Mouse (Mus musculus) MEL (cell line): Measurements from ENCODE around the gene Mmel1. TPM values are rescaled to one million over a fixed set of nuclear protein-coding genes. Genes with fewer than 3 reads are reported as not detected.

Experiments
- DNase-seq: peaks from one replicate; pipeline ENCODE4 v3.0.0; 2011; ENCODE audit warnings: low read depth, low spot score
- H3K27ac ChIP-seq: 2 replicates; pipeline ENCODE4 v1.5.1; 2012; ENCODE audit warnings: low read depth, mild to moderate bottlenecking, control low read depth, low read length, moderate library complexity; ENCODE audit not compliant: control insufficient read depth
- H3K27me3 ChIP-seq, 2 experiments: fragments of 150-350 bp in 1 of 2; sonication (generic) in 1 of 2; 2 replicates each; pipeline ENCODE4 v1.6.1; 2012; ENCODE audit warnings: low read length in 2 of 2, mild to moderate bottlenecking in 2 of 2, improper control_type of control experiment in 1 of 2, moderate library complexity in 1 of 2; ENCODE audit not compliant: insufficient read depth in 2 of 2, control insufficient read depth in 1 of 2
- H3K36me3 ChIP-seq, 2 experiments: 2 replicates each; pipeline ENCODE4 v1.6.1; 2012 to 2014; ENCODE audit warnings: low read length in 2 of 2, improper control_type of control experiment in 1 of 2, inconsistent platforms in 1 of 2, mild to moderate bottlenecking in 1 of 2; ENCODE audit not compliant: insufficient read depth in 2 of 2, control insufficient read depth in 1 of 2
- H3K4me1 ChIP-seq, 2 experiments: fragments of 150-350 bp in 1 of 2; sonication (generic) in 1 of 2; 2 replicates each; pipeline ENCODE4 v1.6.1; 2012; ENCODE audit warnings: low read length in 2 of 2, improper control_type of control experiment in 1 of 2, mild to moderate bottlenecking in 1 of 2; ENCODE audit not compliant: insufficient read depth in 2 of 2, control insufficient read depth in 1 of 2
- H3K4me3 ChIP-seq, 2 experiments: fragments of 150-350 bp in 1 of 2; sonication (generic) in 1 of 2; 2 replicates each; pipeline ENCODE4 v1.5.1; 2012; ENCODE audit warnings: low read depth in 2 of 2, low read length in 2 of 2, mild to moderate bottlenecking in 2 of 2, moderate library complexity in 2 of 2, control low read depth in 1 of 2, improper control_type of control experiment in 1 of 2; ENCODE audit not compliant: control insufficient read depth in 1 of 2, insufficient read depth in 1 of 2
- H3K79me2 ChIP-seq: 2 replicates; pipeline ENCODE4 v1.6.1; 2012; ENCODE audit warnings: mild to moderate bottlenecking, low read length, moderate library complexity; ENCODE audit not compliant: control insufficient read depth, poor library complexity, insufficient read depth
- H3K9ac ChIP-seq: 2 replicates; pipeline ENCODE4 v1.6.1; 2012; ENCODE audit warnings: low read depth, mild to moderate bottlenecking, control low read depth, low read length, moderate library complexity; ENCODE audit not compliant: control insufficient read depth, poor library complexity, severe bottlenecking
- H3K9me3 ChIP-seq: fragments of 150-350 bp; sonication (generic); replicated peaks from 2 replicates; pipeline ENCODE4 v1.6.1; 2012; ENCODE audit warnings: mild to moderate bottlenecking, low read length, improper control_type of control experiment, moderate library complexity; ENCODE audit not compliant: insufficient read depth
- BHLHE40 ChIP-seq: IDR thresholded peaks from 2 replicates; pipeline ENCODE4 v1.6.1; 2012; ENCODE audit warnings: low read depth, mild to moderate bottlenecking, inconsistent platforms, low read length, improper control_type of control experiment, borderline replicate concordance
- CHD1 ChIP-seq: IDR thresholded peaks from 2 replicates; pipeline ENCODE4 v1.6.1; 2012; ENCODE audit warnings: low read depth, mild to moderate bottlenecking, inconsistent platforms, low read length, improper control_type of control experiment
- CHD2 ChIP-seq: IDR thresholded peaks from 2 replicates; pipeline ENCODE4 v1.6.1; 2011; ENCODE audit warnings: low read length, improper control_type of control experiment
- CTCF ChIP-seq, 3 experiments: IDR thresholded peaks in 2 of 3; conservative IDR thresholded peaks in 1 of 3; 2 replicates each; pipeline ENCODE4 v1.5.1; 2011 to 2012; ENCODE audit warnings: low read length in 3 of 3, low read depth in 2 of 3, mild to moderate bottlenecking in 2 of 3, improper control_type of control experiment in 1 of 3, inconsistent platforms in 1 of 3, mixed read lengths in 1 of 3, moderate library complexity in 1 of 3; ENCODE audit not compliant: control insufficient read depth in 1 of 3, insufficient read depth in 1 of 3, poor library complexity in 1 of 3, severe bottlenecking in 1 of 3
- E2F4 ChIP-seq: IDR thresholded peaks from 2 replicates; pipeline ENCODE4 v1.6.1; 2011; ENCODE audit warnings: low read depth, low read length, improper control_type of control experiment, borderline replicate concordance
- ELF1 ChIP-seq: IDR thresholded peaks from 2 replicates; pipeline ENCODE4 v1.6.1; 2014; ENCODE audit warnings: low read depth, mild to moderate bottlenecking, inconsistent platforms, low read length, improper control_type of control experiment, moderate library complexity
- EP300 ChIP-seq, 2 experiments: IDR thresholded peaks; 2 replicates each; pipeline ENCODE4 v1.6.1; 2011; ENCODE audit warnings: improper control_type of control experiment in 2 of 2, low read length in 2 of 2, low read depth in 1 of 2, mild to moderate bottlenecking in 1 of 2
- ETS1 ChIP-seq: IDR thresholded peaks from 2 replicates; pipeline ENCODE4 v1.6.1; 2012; ENCODE audit warnings: low read depth, mild to moderate bottlenecking, inconsistent platforms, low read length, improper control_type of control experiment, moderate library complexity
- GABPA ChIP-seq: IDR thresholded peaks from 2 replicates; pipeline ENCODE4 v1.6.1; 2012; ENCODE audit warnings: low read depth, mild to moderate bottlenecking, inconsistent platforms, low read length, improper control_type of control experiment, moderate library complexity
- GATA1 ChIP-seq: IDR thresholded peaks from 2 replicates; pipeline ENCODE4 v1.6.1; 2011; ENCODE audit warnings: low read depth, low read length, improper control_type of control experiment
- HCFC1 ChIP-seq: IDR thresholded peaks from 2 replicates; pipeline ENCODE4 v1.6.1; 2012; ENCODE audit warnings: low read depth, mild to moderate bottlenecking, inconsistent platforms, low read length, improper control_type of control experiment, moderate library complexity
- JUND ChIP-seq: IDR thresholded peaks from 2 replicates; pipeline ENCODE4 v1.6.1; 2011; ENCODE audit warnings: low read depth, mild to moderate bottlenecking, improper control_type of control experiment, low read length
- KAT2A ChIP-seq: conservative IDR thresholded peaks from 2 replicates; pipeline ENCODE4 v1.6.1; 2012; ENCODE audit warnings: low read depth, low read length, improper control_type of control experiment, inconsistent platforms
- MAFK ChIP-seq: IDR thresholded peaks from 2 replicates; pipeline ENCODE4 v1.6.1; 2011; ENCODE audit warnings: low read depth, mild to moderate bottlenecking, low read length, improper control_type of control experiment, borderline replicate concordance
- MAX ChIP-seq: IDR thresholded peaks from 2 replicates; pipeline ENCODE4 v1.6.1; 2011; ENCODE audit warnings: low read length, improper control_type of control experiment
- MAZ ChIP-seq: IDR thresholded peaks from 2 replicates; pipeline ENCODE4 v1.6.1; 2012; ENCODE audit warnings: low read depth, mild to moderate bottlenecking, inconsistent platforms, low read length, improper control_type of control experiment
- MEF2A ChIP-seq: IDR thresholded peaks from 2 replicates; pipeline ENCODE4 v1.6.1; 2014; ENCODE audit warnings: low read depth, mild to moderate bottlenecking, inconsistent platforms, low read length, improper control_type of control experiment; ENCODE audit not compliant: poor library complexity, insufficient replicate concordance, severe bottlenecking; ENCODE audit errors: extremely low read depth
- MXI1 ChIP-seq: IDR thresholded peaks from 2 replicates; pipeline ENCODE4 v1.6.1; 2011; ENCODE audit warnings: mild to moderate bottlenecking, low read depth, low read length, improper control_type of control experiment
- MYC ChIP-seq: IDR thresholded peaks from 2 replicates; pipeline ENCODE4 v1.6.1; 2011; ENCODE audit warnings: low read depth, mild to moderate bottlenecking, low read length, improper control_type of control experiment, moderate library complexity
- NELFE ChIP-seq: IDR thresholded peaks from 2 replicates; pipeline ENCODE4 v1.6.1; 2011; ENCODE audit warnings: low read depth, low read length, improper control_type of control experiment
- NRF1 ChIP-seq: IDR thresholded peaks from 2 replicates; pipeline ENCODE4 v1.6.1; 2014; ENCODE audit warnings: low read depth, mild to moderate bottlenecking, inconsistent platforms, low read length, improper control_type of control experiment, moderate library complexity; ENCODE audit not compliant: poor library complexity, insufficient read depth, severe bottlenecking
- POLR2A ChIP-seq, 2 experiments: IDR thresholded peaks; 2 replicates each; pipeline ENCODE4 v1.6.1; 2011 to 2012; ENCODE audit warnings: low read length in 2 of 2, mild to moderate bottlenecking in 2 of 2, control low read depth in 1 of 2, improper control_type of control experiment in 1 of 2, low read depth in 1 of 2, moderate library complexity in 1 of 2; ENCODE audit not compliant: control insufficient read depth in 1 of 2, insufficient read depth in 1 of 2, poor library complexity in 1 of 2
- POLR2AphosphoS2 ChIP-seq: IDR thresholded peaks from 2 replicates; pipeline ENCODE4 v1.6.1; 2011; ENCODE audit warnings: low read length, improper control_type of control experiment
- POLR2AphosphoS5 ChIP-seq: IDR thresholded peaks from 2 replicates; pipeline ENCODE4 v1.6.1; 2012; ENCODE audit warnings: low read depth, borderline replicate concordance, mild to moderate bottlenecking, inconsistent platforms, low read length, moderate library complexity, mixed read lengths
- RAD21 ChIP-seq: IDR thresholded peaks from 2 replicates; pipeline ENCODE4 v1.6.1; 2011; ENCODE audit warnings: mild to moderate bottlenecking, low read depth, low read length, improper control_type of control experiment
- RCOR1 ChIP-seq: IDR thresholded peaks from 2 replicates; pipeline ENCODE4 v1.6.1; 2012; ENCODE audit warnings: low read depth, mild to moderate bottlenecking, inconsistent platforms, low read length, improper control_type of control experiment
- SIN3A ChIP-seq: IDR thresholded peaks from 2 replicates; pipeline ENCODE4 v1.6.1; 2012; ENCODE audit warnings: low read length, improper control_type of control experiment, inconsistent platforms
- TAL1 ChIP-seq: IDR thresholded peaks from 2 replicates; pipeline ENCODE4 v1.6.1; 2012; ENCODE audit warnings: mild to moderate bottlenecking, inconsistent platforms, low read length, moderate library complexity, mixed read lengths
- TBP ChIP-seq: IDR thresholded peaks from 2 replicates; pipeline ENCODE4 v1.8.0; 2011; ENCODE audit warnings: low read depth, low read length, improper control_type of control experiment
- TCF12 ChIP-seq: IDR thresholded peaks from 2 replicates; pipeline ENCODE4 v1.6.1; 2014; ENCODE audit warnings: low read depth, mild to moderate bottlenecking, inconsistent platforms, low read length, improper control_type of control experiment, moderate library complexity
- UBTF ChIP-seq: IDR thresholded peaks from 2 replicates; pipeline ENCODE4 v1.6.1; 2012; ENCODE audit warnings: low read depth, mild to moderate bottlenecking, inconsistent platforms, low read length, improper control_type of control experiment, moderate library complexity, borderline replicate concordance; ENCODE audit not compliant: insufficient read depth
- USF1 ChIP-seq: IDR thresholded peaks from 2 replicates; pipeline ENCODE4 v1.6.1; 2014; ENCODE audit warnings: low read depth, mild to moderate bottlenecking, inconsistent platforms, low read length, improper control_type of control experiment, moderate library complexity
- USF2 ChIP-seq, 2 experiments: IDR thresholded peaks; 2 replicates each; pipeline ENCODE4 v1.6.1; 2011 to 2012; ENCODE audit warnings: improper control_type of control experiment in 2 of 2, low read length in 2 of 2, borderline replicate concordance in 1 of 2, inconsistent platforms in 1 of 2, low read depth in 1 of 2, mild to moderate bottlenecking in 1 of 2; ENCODE audit not compliant: insufficient read depth in 1 of 2
- ZC3H11A ChIP-seq: IDR thresholded peaks from 2 replicates; pipeline ENCODE4 v1.6.1; 2012; ENCODE audit warnings: low read depth, mild to moderate bottlenecking, inconsistent platforms, low read length, improper control_type of control experiment
- ZKSCAN1 ChIP-seq: IDR thresholded peaks from 2 replicates; pipeline ENCODE4 v1.6.1; 2012; ENCODE audit warnings: low read depth, mild to moderate bottlenecking, inconsistent platforms, low read length, improper control_type of control experiment, moderate library complexity
- ZMIZ1 ChIP-seq: IDR thresholded peaks from 2 replicates; pipeline ENCODE4 v1.6.1; 2012; ENCODE audit warnings: low read depth, mild to moderate bottlenecking, inconsistent platforms, low read length, improper control_type of control experiment, moderate library complexity
- ZNF384 ChIP-seq: IDR thresholded peaks from 2 replicates; pipeline ENCODE4 v1.6.1; 2012; ENCODE audit warnings: low read depth, mild to moderate bottlenecking, inconsistent platforms, low read length, improper control_type of control experiment
- polyA plus RNA-seq, 2 experiments: library from polyadenylated mRNA; stranded (reverse) in 1 of 2; unstranded in 1 of 2; fragments of >175 nt in 1 of 2; fragments of >200 nt in 1 of 2; gene quantifications; 2 replicates each; pipeline versions ENCODE4 v1.2.1 to v1.2.4; 2012; ENCODE audit warnings: low replicate concordance in 2 of 2, low read depth in 1 of 2; ENCODE audit not compliant: insufficient read length in 2 of 2, insufficient read depth in 1 of 2, missing spikeins in 1 of 2
- total RNA-seq: library from RNA; depleted of rRNA; stranded (reverse); fragments of 300-350 nt; gene quantifications from 2 replicates; pipeline ENCODE4 v1.2.3, GENCODE M21; 2012

The Mmel1 gene
- total and polyA plus RNA-seq, 3 experiments = 0.07 to 0.08 TPM; not detected in 1

- Histone ChIP-seq H3K79me2 (no peaks in the 10 kb centered on the region), H3K4me3 (peak overlapping the region; percentile 35 to 45), H3K9ac (peak overlapping the region; percentile 46), H3K9me3 (no peaks in the 10 kb centered on the region), H3K36me3 (no peaks in the 10 kb centered on the region), H3K27ac (no peak overlapping the region), H3K27me3 (no peaks in the 10 kb centered on the region; a peak in 1 of 4 replicates), H3K4me1 (peaks cover 0 to 4% of the 10 kb centered on the region in 2 experiments; a peak in 2 of 4 replicates)
- DNase-seq = peak; percentile 88
- TF ChIP-seq MYC (peak; percentile 75), POLR2AphosphoS2 (no peak), CHD1 (no peak), GABPA (no peak), USF2 (IDR thresholded peaks at IDR 0.05; ENCODE audit: borderline replicate concordance in 1 of 2, insufficient read depth in 1 of 2, low read depth in 1 of 2, low read length in 2 of 2) (no peak), POLR2A (IDR thresholded peaks at IDR 0.05; ENCODE audit: control insufficient read depth in 1 of 2, insufficient read depth in 1 of 2, low read depth in 1 of 2, low read length in 2 of 2, poor library complexity in 1 of 2) (peak in 1 of 2 experiments; percentile 43; a peak in 1 of 4 replicates), USF1 (peak; percentile 43; the same call in 1 of the 2 replicates), CHD2 (no peak), EP300 (IDR thresholded peaks at IDR 0.05; ENCODE audit: low read depth in 1 of 2, low read length in 2 of 2) (no peak), CTCF (IDR thresholded peaks at IDR 0.05 in 2 of 3, conservative IDR thresholded peaks at IDR 0.05 in 1 of 3; ENCODE audit: control insufficient read depth in 1 of 3, insufficient read depth in 1 of 3, low read depth in 2 of 3, low read length in 3 of 3, poor library complexity in 1 of 3, severe bottlenecking in 1 of 3) (no peak), ZMIZ1 (no peak), KAT2A (no peak), MAFK (no peak), UBTF (no peak), RCOR1 (no peak), ELF1 (peak; percentile 82), NELFE (peak; percentile 38), ZKSCAN1 (no peak), E2F4 (no peak), MAX (peak; percentile 77; the same call in 1 of the 2 replicates), SIN3A (peak; percentile 51), HCFC1 (0 out of 2 replicates have a peak, but pooled peaks have one; percentile 47), ETS1 (no peak), RAD21 (no peak), JUND (no peak), TAL1 (no peak), MXI1 (peak; percentile 70), BHLHE40 (no peak), POLR2AphosphoS5 (no peak), TBP (no peak), MEF2A (no peak), GATA1 (no peak), MAZ (no peak), ZNF384 (peak; percentile 88), NRF1 (peak; percentile 80), TCF12 (no peak), ZC3H11A (no peak)
Measured at GRCm38 (mm10) chr4:154864271-154864771, 5.1 kb upstream of the Mmel1 start.
